Mouse (Mus musculus): ENCODE results near the gene Mtch2. TPM values are rescaled to one million over a fixed set of nuclear protein-coding genes. Genes with fewer than 3 reads are reported as not detected.

Mtch2 gene
- total and polyA plus RNA-seq, 2 experiments from 2014 or later, result 124 to 195 TPM

GRCm38 (mm10) chr2:90833502-90833901 lies 13.5 kb upstream of the Mtch2 start:
- WGBS, result 80% methylated on average over 5 of the region's 5 CpGs
- DNase-seq (ENCODE audit: low spot score), result no peak
- no peak overlapping the region for H3K4me3 ChIP-seq (ENCODE audit: low read depth, low read length)
- H3K4me1 ChIP-seq (ENCODE audit: insufficient read depth, low read length), result no peaks in the 10 kb centered on the region
- no peak overlapping the region for H3K9ac ChIP-seq (replicated peaks; ENCODE audit: low read length, poor library complexity, severe bottlenecking)
- H3K4me2 ChIP-seq (ENCODE audit: low read depth, low read length, poor library complexity, severe bottlenecking), result no peak overlapping the region
- no peak for ATAC-seq (ENCODE audit: low FRiP score)
- H3K27ac ChIP-seq (ENCODE audit: low read depth, low read length), result no peak overlapping the region
- no peak for TF ChIP-seq CTCF (IDR thresholded peaks at IDR 0.05)
- H3K27me3 ChIP-seq (ENCODE audit: insufficient read depth, low read length), result no peaks in the 10 kb centered on the region
- no peaks in the 10 kb centered on the region for H3K36me3 ChIP-seq (ENCODE audit: insufficient read depth, low read length)
- H3K9me3 ChIP-seq (ENCODE audit: low read length), result no peaks in the 10 kb centered on the region

DNA sequence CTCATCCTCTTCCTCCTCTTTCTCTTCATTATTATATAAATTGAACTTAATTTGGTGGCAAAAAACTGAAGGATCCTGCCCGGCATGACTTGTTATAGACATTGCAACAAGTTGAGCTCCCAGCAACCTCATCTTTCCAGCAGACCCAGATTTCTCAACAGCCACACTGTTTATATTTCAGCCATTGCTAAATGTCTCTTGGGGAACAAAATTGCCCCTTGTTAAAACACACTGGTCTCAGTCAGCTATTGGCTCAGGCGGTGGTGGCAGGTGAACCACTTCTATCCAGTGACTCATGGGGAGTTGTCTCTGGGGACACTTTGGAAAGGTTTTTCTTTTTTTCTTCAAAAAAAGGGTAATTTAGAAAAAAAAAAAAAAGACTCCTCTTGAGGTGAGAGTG lies 8.3 kb upstream of the Mtch2 start:
- Histone ChIP-seq H3K36me3 (ENCODE audit: insufficient read depth, low read length) (no peaks in the 10 kb centered on the region), H3K27me3 (ENCODE audit: insufficient read depth, low read length) (no peaks in the 10 kb centered on the region), H3K9ac (replicated peaks; ENCODE audit: low read length, poor library complexity, severe bottlenecking) (no peak overlapping the region), H3K4me2 (ENCODE audit: low read depth, low read length, poor library complexity, severe bottlenecking) (no peak overlapping the region), H3K4me3 (ENCODE audit: low read depth, low read length) (no peak overlapping the region), H3K9me3 (ENCODE audit: low read length) (no peaks in the 10 kb centered on the region), H3K27ac (ENCODE audit: low read depth, low read length) (no peak overlapping the region), H3K4me1 (ENCODE audit: insufficient read depth, low read length) (no peaks in the 10 kb centered on the region)
- WGBS, result 93% methylated on average over 2 of the region's 2 CpGs
- no peak for TF ChIP-seq CTCF (IDR thresholded peaks at IDR 0.05)
- ATAC-seq (ENCODE audit: low FRiP score) (no peak), DNase-seq (ENCODE audit: low spot score) (no peak)

DNA sequence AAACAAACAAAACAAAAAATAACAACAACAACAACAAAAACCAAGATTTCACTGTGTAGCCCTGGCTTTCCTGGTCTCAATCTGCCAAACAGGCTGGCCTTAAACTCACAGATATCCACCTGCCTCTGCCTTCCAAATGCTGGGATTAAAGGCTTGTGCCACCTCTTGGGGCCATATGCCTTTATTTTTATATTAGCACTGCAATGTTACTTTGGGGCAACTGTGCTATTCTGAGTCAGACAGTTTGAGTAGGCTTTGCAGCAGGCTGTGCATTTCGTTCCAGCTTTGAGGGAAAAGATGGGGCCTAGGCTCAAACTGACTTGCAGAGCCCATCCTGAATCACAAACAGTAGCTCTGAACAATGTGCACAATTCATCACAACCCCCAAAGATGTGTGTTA lies 3.3 kb upstream of the Mtch2 start:
- 76% methylated on average over 1 of the region's 1 CpGs for WGBS
- TF ChIP-seq CTCF (IDR thresholded peaks at IDR 0.05), result no peak
- no peaks in the 10 kb centered on the region for H3K27me3 ChIP-seq (ENCODE audit: insufficient read depth, low read length)

DNA sequence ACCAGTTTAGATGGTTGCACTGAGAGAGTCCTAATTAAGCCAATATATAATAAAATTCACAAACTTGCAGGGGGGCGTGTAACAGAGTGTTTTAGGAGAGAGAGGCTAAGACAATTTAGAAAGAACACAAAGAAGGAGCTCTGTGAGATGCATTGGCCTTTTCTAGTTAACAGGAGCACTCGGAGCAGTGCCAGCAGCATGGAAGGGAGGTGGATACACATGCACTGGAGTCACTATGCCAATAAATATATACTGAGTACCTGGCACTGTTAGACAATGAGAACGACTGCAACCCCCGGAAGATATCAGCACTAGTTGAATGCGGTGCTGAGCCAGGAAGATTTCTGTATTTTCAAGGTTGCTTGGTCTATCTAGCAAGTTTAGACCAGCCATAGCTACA lies 2.7 kb upstream of the Mtch2 start:
- H3K4me1 ChIP-seq (ENCODE audit: insufficient read depth, low read length), result 0 out of 2 replicates have a peak, but pooled peaks cover 7% of the 10 kb centered on the region
- DNase-seq (ENCODE audit: low spot score), result no peak
- ATAC-seq (ENCODE audit: low FRiP score), result no peak
- no peaks in the 10 kb centered on the region for H3K27me3 ChIP-seq (ENCODE audit: insufficient read depth, low read length)
- no peak overlapping the region for H3K4me3 ChIP-seq (ENCODE audit: low read depth, low read length)
- H3K36me3 ChIP-seq (ENCODE audit: insufficient read depth, low read length), result no peaks in the 10 kb centered on the region
- no peak overlapping the region for H3K27ac ChIP-seq (ENCODE audit: low read depth, low read length)
- no peak overlapping the region for H3K4me2 ChIP-seq (ENCODE audit: low read depth, low read length, poor library complexity, severe bottlenecking)
- 76% methylated on average over 5 of the region's 5 CpGs for WGBS
- no peak for TF ChIP-seq CTCF (IDR thresholded peaks at IDR 0.05)
- H3K9me3 ChIP-seq (ENCODE audit: low read length), result no peaks in the 10 kb centered on the region
- no peak overlapping the region for H3K9ac ChIP-seq (replicated peaks; ENCODE audit: low read length, poor library complexity, severe bottlenecking)

More for the DNA sequence above, 3.3 kb upstream of the Mtch2 start:
- Histone ChIP-seq H3K4me3 (ENCODE audit: low read depth, low read length) (no peak overlapping the region), H3K27ac (ENCODE audit: low read depth, low read length) (no peak overlapping the region), H3K4me2 (ENCODE audit: low read depth, low read length, poor library complexity, severe bottlenecking) (no peak overlapping the region), H3K36me3 (ENCODE audit: insufficient read depth, low read length) (no peaks in the 10 kb centered on the region), H3K4me1 (ENCODE audit: insufficient read depth, low read length) (0 out of 2 replicates have a peak, but pooled peaks cover 7% of the 10 kb centered on the region), H3K9me3 (ENCODE audit: low read length) (no peaks in the 10 kb centered on the region), H3K9ac (replicated peaks; ENCODE audit: low read length, poor library complexity, severe bottlenecking) (no peak overlapping the region)
- no peak for DNase-seq (ENCODE audit: low spot score)
- ATAC-seq (ENCODE audit: low FRiP score), result no peak

DNA sequence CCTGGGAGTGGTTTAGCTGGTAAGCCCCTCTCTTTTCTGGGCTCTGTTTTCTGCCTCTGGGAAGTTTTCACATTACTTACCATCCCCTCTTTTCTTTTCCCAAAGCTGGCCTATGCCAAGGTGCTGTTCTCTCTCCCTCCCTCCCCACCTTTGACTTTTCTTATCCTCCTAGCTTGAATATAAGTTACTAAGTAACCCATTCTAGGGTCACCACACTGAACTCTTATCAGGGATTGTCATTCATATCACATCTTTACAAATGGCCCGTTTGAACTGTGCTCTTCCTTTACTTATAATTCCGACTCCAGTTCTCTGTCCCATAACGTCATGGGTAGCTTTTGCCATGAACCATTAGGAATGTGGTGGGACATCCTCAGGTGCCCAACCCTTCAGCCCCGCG lies 1.7 kb upstream of the Mtch2 start:
- no peak overlapping the region for H3K27ac ChIP-seq (ENCODE audit: low read depth, low read length)
- no peak overlapping the region for H3K4me2 ChIP-seq (ENCODE audit: low read depth, low read length, poor library complexity, severe bottlenecking)
- H3K4me1 ChIP-seq (ENCODE audit: insufficient read depth, low read length), result 0 out of 2 replicates have a peak, but pooled peaks cover 7% of the 10 kb centered on the region
- H3K27me3 ChIP-seq (ENCODE audit: insufficient read depth, low read length), result no peaks in the 10 kb centered on the region
- no peak for DNase-seq (ENCODE audit: low spot score)
- H3K9me3 ChIP-seq (ENCODE audit: low read length), result no peaks in the 10 kb centered on the region
- no peak overlapping the region for H3K4me3 ChIP-seq (ENCODE audit: low read depth, low read length)
- 87% methylated on average over 5 of the region's 5 CpGs for WGBS
- H3K36me3 ChIP-seq (ENCODE audit: insufficient read depth, low read length), result no peaks in the 10 kb centered on the region
- no peak for ATAC-seq (ENCODE audit: low FRiP score)
- no peak overlapping the region for H3K9ac ChIP-seq (replicated peaks; ENCODE audit: low read length, poor library complexity, severe bottlenecking)
- TF ChIP-seq CTCF (IDR thresholded peaks at IDR 0.05), result no peak

DNA sequence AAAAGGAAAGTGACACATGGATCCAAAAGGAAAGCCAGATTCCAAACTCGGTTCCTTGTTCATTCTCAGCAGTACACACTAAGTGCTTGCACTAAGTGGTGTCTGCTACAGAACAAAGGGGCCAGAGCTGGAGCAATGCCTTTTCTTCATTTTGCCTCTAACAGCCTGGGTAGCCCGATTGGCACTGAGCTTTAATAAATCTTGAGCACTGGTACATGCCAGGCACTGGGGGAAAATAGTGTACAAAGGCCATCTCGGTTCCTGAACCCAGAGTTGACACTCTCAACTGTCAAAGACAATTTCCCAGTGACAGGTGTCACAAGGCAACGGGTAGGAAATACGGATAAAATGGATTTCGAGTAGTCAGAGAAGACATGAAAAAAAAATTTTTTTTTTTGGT lies 784 bp upstream of the Mtch2 start:
- 42% methylated on average over 6 of the region's 6 CpGs for WGBS
- Histone ChIP-seq H3K27ac (ENCODE audit: low read depth, low read length) (peak overlapping the region; percentile 97), H3K4me3 (ENCODE audit: low read depth, low read length) (peak overlapping the region; percentile 87; the same call in 1 of the 2 replicates), H3K4me2 (ENCODE audit: low read depth, low read length, poor library complexity, severe bottlenecking) (peak overlapping the region; percentile 63), H3K36me3 (ENCODE audit: insufficient read depth, low read length) (no peaks in the 10 kb centered on the region), H3K9ac (replicated peaks; ENCODE audit: low read length, poor library complexity, severe bottlenecking) (peak overlapping the region; percentile 92; the same call in 1 of the 2 replicates), H3K4me1 (ENCODE audit: insufficient read depth, low read length) (0 out of 2 replicates have a peak, but pooled peaks cover 7% of the 10 kb centered on the region), H3K9me3 (ENCODE audit: low read length) (no peaks in the 10 kb centered on the region), H3K27me3 (ENCODE audit: insufficient read depth, low read length) (no peaks in the 10 kb centered on the region)
- no peak for TF ChIP-seq CTCF (IDR thresholded peaks at IDR 0.05)
- DNase-seq (ENCODE audit: low spot score) (no peak), ATAC-seq (ENCODE audit: low FRiP score) (no peak)
